Mouse (Mus musculus) neural tube, embryonic 14.5 days (tissue): ENCODE measurements at regions not wholly inside any gene's neighbourhood (a gene's known extent, or its start where the extent isn't known, plus 50 kb on each side); places are given as distances from the start of the nearest gene placed in this dataset.

Source experiments
- ATAC-seq: fragments of 200-750 bp; cut with Nextera tagmentation; 2 replicates; pipeline ENCODE4 v1.8.0; 2017; ENCODE audit warnings: low read depth, mild to moderate bottlenecking, moderate TSS enrichment, moderate library complexity
- H3K27ac ChIP-seq: fragments of 300-500 bp; sonication (generic); 2 replicates; pipeline ENCODE4 v1.5.1; 2014; ENCODE audit warnings: low read depth, mild to moderate bottlenecking, control low read depth, low read length, moderate library complexity, mixed read lengths
- H3K27me3 ChIP-seq: fragments of 300-500 bp; sonication (generic); 2 replicates; pipeline ENCODE4 v1.6.1; 2014; ENCODE audit warnings: low read length; ENCODE audit not compliant: control insufficient read depth, insufficient read depth
- H3K36me3 ChIP-seq: fragments of 300-500 bp; sonication (generic); 2 replicates; pipeline ENCODE4 v1.6.1; 2014; ENCODE audit warnings: low read length, mixed read lengths; ENCODE audit not compliant: control insufficient read depth, insufficient read depth
- H3K4me1 ChIP-seq: fragments of 300-500 bp; sonication (generic); 2 replicates; pipeline ENCODE4 v1.6.1; 2014; ENCODE audit warnings: low read length; ENCODE audit not compliant: control insufficient read depth, insufficient read depth
- H3K4me2 ChIP-seq: fragments of 300-500 bp; sonication (generic); 2 replicates; pipeline ENCODE4 v1.6.1; 2014; ENCODE audit warnings: mild to moderate bottlenecking, low read depth, low read length, control low read depth
- H3K4me3 ChIP-seq: fragments of 300-500 bp; sonication (generic); 2 replicates; pipeline ENCODE4 v1.5.1; 2014; ENCODE audit warnings: low read depth, low read length, control low read depth, mixed read lengths
- H3K9ac ChIP-seq: fragments of 300-500 bp; sonication (generic); replicated peaks from 2 replicates; pipeline ENCODE4 v1.6.1; 2014; ENCODE audit warnings: low read depth, mild to moderate bottlenecking, control low read depth, low read length, mixed read lengths
- H3K9me3 ChIP-seq: fragments of 300-500 bp; sonication (generic); 2 replicates; pipeline ENCODE4 v1.6.1; 2016; ENCODE audit warnings: low read length; ENCODE audit not compliant: control insufficient read depth
- WGBS: fragments of 180-500 bp; shearing (Covaris S2); extraction: QIAGEN DNeasy Blood & Tissue Kit; methylation state at CpG from one replicate; pipeline ENCODE4 v1.1.7; 2014; 5-methylcytosine and 5-hydroxymethylcytosine counted together

GRCm38 (mm10) chr6:120614526-120614925 is 51.6 kb upstream of the Cecr2 start:
- Histone ChIP-seq H3K27me3 (no peaks in the 10 kb centered on the region), H3K4me3 (no peak overlapping the region), H3K9me3 (no peaks in the 10 kb centered on the region), H3K4me2 (no peak overlapping the region), H3K27ac (no peak overlapping the region), H3K9ac (no peak overlapping the region), H3K4me1 (no peaks in the 10 kb centered on the region), H3K36me3 (no peaks in the 10 kb centered on the region)
- no peak for ATAC-seq
- WGBS: 93% methylated on average over 3 of the region's 3 CpGs

GRCm38 (mm10) chr6:120612346-120612745 is 53.8 kb upstream of the Cecr2 start:
- Histone ChIP-seq H3K27ac (no peak overlapping the region), H3K4me3 (no peak overlapping the region), H3K9ac (no peak overlapping the region), H3K27me3 (no peaks in the 10 kb centered on the region), H3K36me3 (no peaks in the 10 kb centered on the region), H3K4me1 (no peaks in the 10 kb centered on the region), H3K9me3 (no peaks in the 10 kb centered on the region), H3K4me2 (no peak overlapping the region)
- ATAC-seq: no peak
- WGBS: 73% methylated on average over 7 of the region's 7 CpGs

- no peak overlapping the region for H3K4me2 ChIP-seq
- ATAC-seq: no peak
- no peak overlapping the region for H3K4me3 ChIP-seq
- H3K9me3 ChIP-seq: no peaks in the 10 kb centered on the region
- H3K27ac ChIP-seq: no peak overlapping the region
- no peak overlapping the region for H3K9ac ChIP-seq
- no peaks in the 10 kb centered on the region for H3K36me3 ChIP-seq
- H3K27me3 ChIP-seq: no peaks in the 10 kb centered on the region
- WGBS: 89% methylated on average over 4 of the region's 4 CpGs
- H3K4me1 ChIP-seq: no peaks in the 10 kb centered on the region
Observed at GRCm38 (mm10) chr6:120609858-120610257, 56.3 kb upstream of the Cecr2 start.

GRCm38 (mm10) chr6:120605471-120605870 is 60.7 kb upstream of the Cecr2 start:
- Histone ChIP-seq H3K4me2 (no peak overlapping the region), H3K27ac (no peak overlapping the region), H3K27me3 (no peaks in the 10 kb centered on the region), H3K9ac (no peak overlapping the region), H3K4me1 (no peaks in the 10 kb centered on the region), H3K36me3 (no peaks in the 10 kb centered on the region), H3K9me3 (no peaks in the 10 kb centered on the region), H3K4me3 (no peak overlapping the region)
- WGBS: 90% methylated on average over 2 of the region's 2 CpGs
- no peak for ATAC-seq

- no peaks in the 10 kb centered on the region for H3K27me3 ChIP-seq
- H3K27ac ChIP-seq: no peak overlapping the region
- H3K36me3 ChIP-seq: no peaks in the 10 kb centered on the region
- no peak for ATAC-seq
- no peaks in the 10 kb centered on the region for H3K4me1 ChIP-seq
- H3K4me2 ChIP-seq: no peak overlapping the region
- no peak overlapping the region for H3K4me3 ChIP-seq
- H3K9ac ChIP-seq: no peak overlapping the region
- H3K9me3 ChIP-seq: no peaks in the 10 kb centered on the region
- WGBS: 59% methylated on average over 6 of the region's 6 CpGs
Observed at GRCm38 (mm10) chr6:120604020-120604958, 61.9 kb upstream of the Cecr2 start.

GRCm38 (mm10) chr6:120603454-120603853 is 62.7 kb upstream of the Cecr2 start:
- Histone ChIP-seq H3K4me2 (no peak overlapping the region), H3K27me3 (no peaks in the 10 kb centered on the region), H3K4me1 (no peaks in the 10 kb centered on the region), H3K27ac (no peak overlapping the region), H3K9me3 (no peaks in the 10 kb centered on the region), H3K36me3 (no peaks in the 10 kb centered on the region), H3K9ac (no peak overlapping the region), H3K4me3 (no peak overlapping the region)
- 54% methylated on average over 2 of the region's 2 CpGs for WGBS
- ATAC-seq: no peak

- H3K4me3 ChIP-seq: no peak overlapping the region
Observed at GRCm38 (mm10) chr6:120600376-120600775, 65.8 kb upstream of the Cecr2 start.

GRCm38 (mm10) chr6:120598471-120598870 is 67.4 kb upstream of the Hdhd5 start:
- no peaks in the 10 kb centered on the region for H3K36me3 ChIP-seq
- no peak overlapping the region for H3K4me3 ChIP-seq
- H3K9me3 ChIP-seq: no peaks in the 10 kb centered on the region
- H3K4me2 ChIP-seq: no peak overlapping the region
- no peak overlapping the region for H3K9ac ChIP-seq
- 70% methylated on average over 2 of the region's 2 CpGs for WGBS
- H3K27me3 ChIP-seq: no peaks in the 10 kb centered on the region
- ATAC-seq: no peak
- no peaks in the 10 kb centered on the region for H3K4me1 ChIP-seq
- no peak overlapping the region for H3K27ac ChIP-seq

More at GRCm38 (mm10) chr6:120600376-120600775, 65.8 kb upstream of the Cecr2 start:
- H3K4me1 ChIP-seq: no peaks in the 10 kb centered on the region
- no peaks in the 10 kb centered on the region for H3K36me3 ChIP-seq
- no peaks in the 10 kb centered on the region for H3K27me3 ChIP-seq
- H3K27ac ChIP-seq: no peak overlapping the region
- 92% methylated on average over 2 of the region's 2 CpGs for WGBS
- H3K9me3 ChIP-seq: no peaks in the 10 kb centered on the region
- ATAC-seq: no peak
- H3K4me2 ChIP-seq: no peak overlapping the region
- H3K9ac ChIP-seq: no peak overlapping the region

- H3K9me3 ChIP-seq: no peaks in the 10 kb centered on the region
- H3K4me1 ChIP-seq: no peaks in the 10 kb centered on the region
- H3K4me3 ChIP-seq: no peak overlapping the region
- no peak overlapping the region for H3K4me2 ChIP-seq
- no peaks in the 10 kb centered on the region for H3K27me3 ChIP-seq
- no peak overlapping the region for H3K27ac ChIP-seq
- H3K36me3 ChIP-seq: no peaks in the 10 kb centered on the region
- H3K9ac ChIP-seq: no peak overlapping the region
- WGBS: 41% methylated on average over 3 of the region's 3 CpGs
- no peak for ATAC-seq
Observed at GRCm38 (mm10) chr6:120597887-120598286, 66.8 kb upstream of the Hdhd5 start.
